Mouse (Mus musculus): Measurements from ENCODE around the gene Tmem11. TPM values are rescaled to one million over a fixed set of nuclear protein-coding genes. Genes with fewer than 3 reads are reported as not detected.

The Tmem11 gene
- polyA plus RNA-seq, 1 experiment: 1.8 TPM

DNA sequence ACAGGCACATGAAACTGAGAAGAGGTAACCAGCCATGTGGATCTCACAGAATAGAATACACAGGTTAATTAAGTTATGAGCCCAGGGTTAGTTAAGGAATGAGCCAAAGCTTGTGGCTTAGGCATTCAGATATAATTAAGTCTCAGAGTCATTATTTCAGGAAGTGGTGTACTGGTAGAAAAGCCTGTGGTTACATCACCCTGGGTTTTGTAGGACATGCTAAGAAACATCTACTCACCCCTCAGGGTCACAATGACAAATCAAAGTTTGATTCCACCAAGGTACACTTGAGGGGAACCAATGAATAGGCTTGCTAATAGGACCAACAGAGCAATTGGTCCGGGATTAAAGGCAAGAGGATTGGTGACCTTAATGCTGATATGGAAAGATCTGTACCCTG, 52.4 kb downstream of the Tmem11 start:
- H3K4me3 ChIP-seq (replicated peaks): no peak overlapping the region

DNA sequence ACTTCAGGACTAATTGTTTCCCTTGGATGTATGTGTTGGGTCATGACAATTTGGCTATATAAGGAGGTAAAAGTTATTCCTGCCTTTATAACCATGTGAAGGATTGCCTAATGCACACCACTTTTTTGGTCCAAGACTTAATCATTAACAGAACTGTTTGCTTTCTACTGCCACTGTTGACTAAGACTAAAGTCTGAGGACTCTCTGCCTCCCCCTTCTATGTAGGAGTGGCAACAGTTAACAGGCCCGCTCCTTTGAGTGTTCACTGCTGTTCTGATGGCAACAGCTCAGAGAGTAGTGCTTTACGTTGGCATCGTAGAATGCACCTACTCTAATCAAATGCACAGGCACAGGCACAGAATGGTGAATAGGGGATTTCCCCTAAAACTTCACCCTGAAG, 53.9 kb downstream of the Tmem11 start:
- TF ChIP-seq TAL1 (IDR thresholded peaks at IDR 0.05; ENCODE audit: low read length) (no peak), GATA1 (IDR thresholded peaks at IDR 0.05; ENCODE audit: low read length) (no peak)
- Histone ChIP-seq H3K4me3 (replicated peaks) (no peak overlapping the region), H3K36me3 (ENCODE audit: control insufficient read depth) (no peaks in the 10 kb centered on the region), H3K27me3 (ENCODE audit: control insufficient read depth) (no peaks in the 10 kb centered on the region), H3K4me1 (ENCODE audit: control insufficient read depth) (peaks cover 4% of the 10 kb centered on the region), H3K9me3 (ENCODE audit: control insufficient read depth, low read length) (no peaks in the 10 kb centered on the region)

More for the DNA sequence above, 52.4 kb downstream of the Tmem11 start:
- no peaks in the 10 kb centered on the region for H3K27me3 ChIP-seq (ENCODE audit: control insufficient read depth)
- H3K36me3 ChIP-seq (ENCODE audit: control insufficient read depth): no peaks in the 10 kb centered on the region; the same call in 1 of the 2 replicates
- H3K4me1 ChIP-seq (ENCODE audit: control insufficient read depth): peaks cover 19% of the 10 kb centered on the region
- TF ChIP-seq TAL1 (IDR thresholded peaks at IDR 0.05; ENCODE audit: low read length): no peak
- no peak for TF ChIP-seq GATA1 (IDR thresholded peaks at IDR 0.05; ENCODE audit: low read length)
- no peaks in the 10 kb centered on the region for H3K9me3 ChIP-seq (ENCODE audit: control insufficient read depth, low read length)

DNA sequence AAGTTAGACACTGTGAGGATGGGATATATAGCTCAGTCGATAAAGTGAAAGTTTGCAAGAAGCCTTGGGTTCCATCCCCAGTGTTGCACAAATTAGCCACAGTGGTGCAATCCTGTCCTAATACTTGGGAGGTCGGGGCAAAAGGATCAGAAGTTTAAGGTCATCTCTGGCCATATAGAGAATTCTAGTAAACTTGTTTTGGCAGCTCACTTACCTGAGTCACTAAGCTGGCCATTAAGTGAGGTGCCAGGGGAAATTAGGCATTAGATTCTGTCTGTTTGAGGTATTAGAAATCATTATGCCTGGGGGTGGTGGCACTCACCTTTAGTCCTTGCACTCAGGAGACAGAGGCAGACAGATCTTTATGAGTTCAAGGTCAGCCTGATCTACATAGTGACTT, 55.3 kb downstream of the Tmem11 start:
- TF ChIP-seq TAL1 (IDR thresholded peaks at IDR 0.05; ENCODE audit: low read length) (no peak), GATA1 (IDR thresholded peaks at IDR 0.05; ENCODE audit: low read length) (no peak)
- Histone ChIP-seq H3K27me3 (ENCODE audit: control insufficient read depth) (no peaks in the 10 kb centered on the region), H3K4me1 (ENCODE audit: control insufficient read depth) (no peaks in the 10 kb centered on the region), H3K36me3 (ENCODE audit: control insufficient read depth) (no peaks in the 10 kb centered on the region), H3K4me3 (replicated peaks) (no peak overlapping the region), H3K9me3 (ENCODE audit: control insufficient read depth, low read length) (no peaks in the 10 kb centered on the region)

DNA sequence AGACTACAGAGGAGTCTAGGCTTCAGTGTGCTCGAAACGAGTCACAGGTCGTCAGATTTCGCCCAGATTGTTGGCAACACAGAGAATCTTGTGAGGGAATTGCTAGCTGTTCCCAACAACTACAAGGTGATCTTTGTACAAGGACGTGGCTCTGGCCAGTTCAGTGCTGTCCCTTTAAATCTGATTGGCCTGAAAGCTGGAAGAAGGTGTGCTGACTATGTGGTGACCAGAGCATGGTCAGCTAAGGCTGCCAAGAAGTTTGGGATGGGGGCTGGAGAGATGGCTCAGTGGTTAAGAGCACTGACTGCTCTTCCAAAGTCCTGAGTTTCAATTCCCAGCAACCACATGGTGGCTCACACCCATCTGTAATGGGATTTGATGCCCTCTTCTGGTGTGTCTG, 62.7 kb downstream of the Tmem11 start:
- H3K27me3 ChIP-seq (ENCODE audit: control insufficient read depth): no peaks in the 10 kb centered on the region; the same call in 1 of the 2 replicates
- TF ChIP-seq GATA1 (IDR thresholded peaks at IDR 0.05; ENCODE audit: low read length) (no peak), TAL1 (IDR thresholded peaks at IDR 0.05; ENCODE audit: low read length) (no peak)
- H3K4me1 ChIP-seq (ENCODE audit: control insufficient read depth): peaks cover 4% of the 10 kb centered on the region
- no peaks in the 10 kb centered on the region for H3K36me3 ChIP-seq (ENCODE audit: control insufficient read depth)
- no peak overlapping the region for H3K4me3 ChIP-seq (replicated peaks)
- no peaks in the 10 kb centered on the region for H3K9me3 ChIP-seq (ENCODE audit: control insufficient read depth, low read length)

Other genes starting within 250 kb of the Tmem11 start
- 2.5 and 4.0 TPM in 2 replicates for gene Llgl1, start 179.5 kb downstream of the Tmem11 start, polyA plus RNA-seq (2012)
- gene Flii, start 152.0 kb downstream of the Tmem11 start, polyA plus RNA-seq (2012): 6.9 and 16.9 TPM in 2 replicates
- gene Mief2, start 150.9 kb downstream of the Tmem11 start, polyA plus RNA-seq (2012): 0.38 and 0.50 TPM in 2 replicates
- 0.31 and 0.42 TPM in 2 replicates for gene Top3a, start 101.9 kb downstream of the Tmem11 start, polyA plus RNA-seq (2012)
- gene Smcr8, start 101.7 kb downstream of the Tmem11 start, polyA plus RNA-seq (2012): 0.05 and 0.06 TPM in 2 replicates
- not detected in 2 replicates for gene Shmt1, start 67.6 kb downstream of the Tmem11 start, polyA plus RNA-seq (2012)
- 0.26 and 0.32 TPM in 2 replicates for gene Dhrs7b, start 48.6 kb downstream of the Tmem11 start, polyA plus RNA-seq (2012)
- 15.0 and 24.8 TPM in 2 replicates for gene Natd1, start 35.5 kb upstream of the Tmem11 start, polyA plus RNA-seq (2012)
- 59.8 and 102 TPM in 2 replicates for gene Map2k3, start 52.8 kb upstream of the Tmem11 start, polyA plus RNA-seq (2012)
- 0.05 and 0.08 TPM in 2 replicates for gene Kcnj12, start 143.3 kb upstream of the Tmem11 start, polyA plus RNA-seq (2012)
- 0.26 and 0.49 TPM in 2 replicates for gene Tnfrsf13b, start 247.5 kb upstream of the Tmem11 start, polyA plus RNA-seq (2012)